19 mouse cellular contexts compared by ENCODE assay signal in genomic region chr19:23191486-23191885, GRCm38 (mm10).
"Had no signal": no experiment of that assay in that cellular context is flagged by ENCODE, and none has a peak within 500 bp of the region (broad histone marks: within the 10 kb centered on the region; RNA-seq: fewer than 3 reads in every experiment).

No protein-coding gene starts in this region.

- DNase-seq: lung, embryonic 14.5 days; lung, postnatal 10 days; lung, postnatal 4 days; midbrain, embryonic 14.5 days; retina, postnatal 1 day; right cerebral cortex, adult 18-20 months; right cerebral cortex, postnatal 25 days; right cerebral cortex, postnatal 4 days; thymus, adult 2 months; thymus, postnatal 25 days; thymus, postnatal 4 days had no signal

- H3K9me3 ChIP-seq: midbrain, embryonic 10.5 days; midbrain, embryonic 12.5 days; neural tube, embryonic 13.5 days; neural tube, embryonic 15.5 days; stomach, embryonic 15.5 days had no signal

- H3K36me3 ChIP-seq: stomach, embryonic 15.5 days had no signal

- H3K4me3 ChIP-seq: midbrain, embryonic 10.5 days; midbrain, embryonic 12.5 days; myocyte; neural tube, embryonic 13.5 days; neural tube, embryonic 15.5 days; stomach, embryonic 15.5 days had no signal

- H3K27me3 ChIP-seq: midbrain, embryonic 12.5 days; neural tube, embryonic 13.5 days; neural tube, embryonic 15.5 days; stomach, embryonic 15.5 days had no signal

- H3K4me1 ChIP-seq: midbrain, embryonic 10.5 days; midbrain, embryonic 12.5 days; neural tube, embryonic 13.5 days; neural tube, embryonic 15.5 days; stomach, embryonic 15.5 days had no signal

- H3K4me2 ChIP-seq: lung, embryonic 14.5 days; midbrain, embryonic 12.5 days; neural tube, embryonic 13.5 days; neural tube, embryonic 15.5 days; stomach, embryonic 15.5 days had no signal

- H3K27ac ChIP-seq: midbrain, embryonic 10.5 days; midbrain, embryonic 12.5 days; neural tube, embryonic 13.5 days; neural tube, embryonic 15.5 days; stomach, embryonic 15.5 days; stomach, postnatal 0 days had no signal

- H3K9ac ChIP-seq: lung, embryonic 14.5 days; midbrain, embryonic 12.5 days; neural tube, embryonic 13.5 days; neural tube, embryonic 15.5 days; stomach, embryonic 15.5 days had no signal

- ATAC-seq: midbrain, embryonic 16.5 days had no signal
